Mouse (Mus musculus) erythroblast, embryonic 14.5 days (primary cell): ENCODE measurements around the gene Rpain.

ENCODE experiments used
- GATA1 ChIP-seq: IDR thresholded peaks from 2 replicates; pipeline ENCODE4 v1.6.1; 2012; ENCODE audit warnings: low read length, inconsistent platforms, mixed read lengths
- TAL1 ChIP-seq: IDR thresholded peaks from 3 replicates; pipeline ENCODE4 v1.6.1; 2012; ENCODE audit warnings: low read length, inconsistent platforms, mixed read lengths

- TF ChIP-seq GATA1: no peak
- TF ChIP-seq TAL1: no peak
Observed at GRCm38 (mm10) chr11:71007831-71008230, 37.8 kb downstream of the Rpain start.
